Mouse (Mus musculus) lung, postnatal 0 days (tissue): Measurements from ENCODE around the gene Lcn6.

Source experiments
- CTCF ChIP-seq: IDR thresholded peaks from 2 replicates; pipeline ENCODE4 v1.5.1; 2016; ENCODE audit warnings: antibody characterized with exemption, mild to moderate bottlenecking
- EP300 ChIP-seq: IDR thresholded peaks from 2 replicates; pipeline ENCODE4 v1.6.1; 2016; ENCODE audit warnings: antibody characterized with exemption, mild to moderate bottlenecking, control low read depth

GRCm38 (mm10) chr2:25654502-25654901, 22.1 kb upstream of the Lcn6 start:
- TF ChIP-seq CTCF (no peak), EP300 (no peak)
